8 mouse cellular contexts compared by ENCODE assay signal in genomic region chr19:56029428-56030281, GRCm38 (mm10).
DNase-seq lines count a peak whose midpoint lies in the region; ATAC-seq and TF ChIP-seq lines count a peak whose summit lies in the region.

No protein-coding gene starts in this region.

- H3K27me3 ChIP-seq in lung, postnatal 0 days (replicated peaks; ENCODE audit: insufficient read depth, low read length) = no peaks in the 10 kb centered on the region
- no peaks in the 10 kb centered on the region for H3K27me3 ChIP-seq in embryonic facial prominence, embryonic 10.5 days (replicated peaks; ENCODE audit: low read depth, poor library complexity, severe bottlenecking)
- no peaks in the 10 kb centered on the region for H3K27me3 ChIP-seq in hindbrain, embryonic 12.5 days
- H3K27me3 ChIP-seq in midbrain, embryonic 15.5 days (replicated peaks) = no peaks in the 10 kb centered on the region

- TF ChIP-seq EP300 in lung, postnatal 0 days (IDR thresholded peaks at IDR 0.05) = no peak

- no peaks in the 10 kb centered on the region for H3K36me3 ChIP-seq in lung, postnatal 0 days (ENCODE audit: insufficient read depth, low read length)
- no peaks in the 10 kb centered on the region for H3K36me3 ChIP-seq in embryonic facial prominence, embryonic 10.5 days (replicated peaks)
- no peaks in the 10 kb centered on the region for H3K36me3 ChIP-seq in hindbrain, embryonic 12.5 days
- H3K36me3 ChIP-seq in midbrain, embryonic 15.5 days (replicated peaks) = no peaks in the 10 kb centered on the region

- TF ChIP-seq CTCF in lung, postnatal 0 days (IDR thresholded peaks at IDR 0.05) = no peak

- H3K4me3 ChIP-seq in lung, postnatal 0 days (ENCODE audit: low read depth, low read length) = no peak overlapping the region
- H3K4me3 ChIP-seq in embryonic facial prominence, embryonic 10.5 days = peak overlapping the region; percentile 25; the same call in 1 of the 2 replicates
- no peak overlapping the region for H3K4me3 ChIP-seq in hindbrain, embryonic 12.5 days
- H3K4me3 ChIP-seq in midbrain, embryonic 15.5 days = no peak overlapping the region

- H3K9me3 ChIP-seq in lung, postnatal 0 days (ENCODE audit: low read length) = no peaks in the 10 kb centered on the region
- peaks cover 16% of the 10 kb centered on the region for H3K9me3 ChIP-seq in embryonic facial prominence, embryonic 10.5 days
- peaks cover 13% of the 10 kb centered on the region; the same call in 1 of the 2 replicates for H3K9me3 ChIP-seq in hindbrain, embryonic 12.5 days (replicated peaks)
- no peaks in the 10 kb centered on the region for H3K9me3 ChIP-seq in midbrain, embryonic 15.5 days

- ATAC-seq in lung, postnatal 0 days = peak; percentile 55
- ATAC-seq in hindbrain, embryonic 12.5 days (ENCODE audit: low FRiP score) = peak; percentile 94
- ATAC-seq in midbrain, embryonic 15.5 days (replicated peaks) = peak; percentile 87

- no peak overlapping the region for H3K9ac ChIP-seq in lung, postnatal 0 days (replicated peaks; ENCODE audit: low read depth)
- H3K9ac ChIP-seq in hindbrain, embryonic 12.5 days = peak overlapping the region; percentile 39; the same call in 1 of the 2 replicates
- H3K9ac ChIP-seq in midbrain, embryonic 15.5 days = no peak overlapping the region

- H3K27ac ChIP-seq in lung, postnatal 0 days (ENCODE audit: low read length) = no peak overlapping the region
- H3K27ac ChIP-seq in embryonic facial prominence, embryonic 10.5 days (replicated peaks) = peak overlapping the region; percentile 89
- H3K27ac ChIP-seq in hindbrain, embryonic 12.5 days = peak overlapping the region; percentile 91
- H3K27ac ChIP-seq in midbrain, embryonic 15.5 days = peak overlapping the region; percentile 64

- H3K4me1 ChIP-seq in lung, postnatal 0 days (ENCODE audit: insufficient read depth, low read depth, low read length) = 0 out of 2 replicates have a peak, but pooled peaks cover 3% of the 10 kb centered on the region
- peaks cover 23% of the 10 kb centered on the region for H3K4me1 ChIP-seq in embryonic facial prominence, embryonic 10.5 days
- H3K4me1 ChIP-seq in hindbrain, embryonic 12.5 days = peaks cover 22% of the 10 kb centered on the region
- peaks cover 9% of the 10 kb centered on the region for H3K4me1 ChIP-seq in midbrain, embryonic 15.5 days

- DNase-seq in lung, postnatal 0 days (ENCODE audit: low spot score) = peak; percentile 35
- no peak for DNase-seq in lung, postnatal 36 days
- peak; percentile 55 for DNase-seq in embryonic facial prominence, embryonic 10.5 days (ENCODE audit: low spot score)
- peak; percentile 64 to 89 for DNase-seq in layer of hippocampus, postnatal 14 days (ENCODE audit: low spot score in 2 of 2)
- no peak for DNase-seq in adipocyte (ENCODE audit: low spot score)
- no peak for DNase-seq in thymus, postnatal 10 days (ENCODE audit: low spot score in 2 of 2)

- WGBS in lung, postnatal 0 days = 25% methylated on average over 21 of the region's 21 CpGs
- WGBS in embryonic facial prominence, embryonic 10.5 days = 26% methylated on average over 21 of the region's 21 CpGs
- 12% methylated on average over 21 of the region's 21 CpGs for WGBS in hindbrain, embryonic 12.5 days
- WGBS in midbrain, embryonic 15.5 days = 9% methylated on average over 21 of the region's 21 CpGs

- H3K4me2 ChIP-seq in lung, postnatal 0 days (replicated peaks; ENCODE audit: low read depth, low read length) = 0 out of 2 replicates have a peak overlapping the region, but pooled peaks have one; percentile 14
- peak overlapping the region; percentile 34 for H3K4me2 ChIP-seq in hindbrain, embryonic 12.5 days (replicated peaks)
- no peak overlapping the region for H3K4me2 ChIP-seq in midbrain, embryonic 15.5 days

Comparison
In these comparisons a context has a peak if more than half of its experiments do, and no peak if none do; other contexts are left out.
1. DNase-seq: peak in lung, postnatal 0 days (single experiment), embryonic facial prominence, embryonic 10.5 days (single experiment) and layer of hippocampus, postnatal 14 days (2 of 2); none in lung, postnatal 36 days (single experiment), adipocyte (single experiment) and thymus, postnatal 10 days (0 of 2).
2. Peak in every context shown above with its lines, with median percentiles within 50 percentile points of each other: ATAC-seq.